Comparison of ENCODE assay signal across 8 mouse cellular contexts in genomic region chr7:73595860-73596259, GRCm38 (mm10). TPM values are rescaled to one million over a fixed set of nuclear protein-coding genes. Genes with fewer than 3 reads are reported as not detected.
DNase-seq lines count a peak whose midpoint lies in the region; ATAC-seq and TF ChIP-seq lines count a peak whose summit lies in the region.

No protein-coding gene starts in this region.

- peak overlapping the region; percentile 68 for H3K4me2 ChIP-seq in heart, embryonic 14.5 days (ENCODE audit: low read length)
- peak overlapping the region; percentile 85 for H3K4me2 ChIP-seq in liver, embryonic 14.5 days (ENCODE audit: low read depth)
- H3K4me2 ChIP-seq in stomach, postnatal 0 days (replicated peaks; ENCODE audit: low read depth), result peak overlapping the region; percentile 49

- H3K4me1 ChIP-seq in spleen, adult 2 months (ENCODE audit: control insufficient read depth, insufficient read depth, insufficient read length), result peaks cover 32% of the 10 kb centered on the region
- peaks cover 17 to 35% of the 10 kb centered on the region in 2 experiments for H3K4me1 ChIP-seq in heart, embryonic 14.5 days (ENCODE audit: control insufficient read depth in 2 of 2, insufficient read depth in 2 of 2, low read length in 2 of 2)
- peaks cover 32 to 49% of the 10 kb centered on the region in 2 experiments for H3K4me1 ChIP-seq in liver, embryonic 14.5 days (replicated peaks; ENCODE audit: control insufficient read depth in 2 of 2, insufficient read depth in 2 of 2, low read length in 1 of 2)
- H3K4me1 ChIP-seq in stomach, postnatal 0 days (replicated peaks; ENCODE audit: control insufficient read depth, insufficient read depth), result peaks cover 13% of the 10 kb centered on the region

- 30% methylated on average over 9 of the region's 9 CpGs for WGBS in spleen, adult 2 months
- WGBS in heart, embryonic 14.5 days, result 13% methylated on average over 9 of the region's 9 CpGs
- 40% methylated on average over 9 of the region's 9 CpGs for WGBS in liver, embryonic 14.5 days (ENCODE audit: insufficient replicate concordance)
- 35% methylated on average over 9 of the region's 9 CpGs for WGBS in stomach, postnatal 0 days

- peak overlapping the region; percentile 5; the same call in 1 of the 2 replicates for H3K4me3 ChIP-seq in spleen, adult 2 months (ENCODE audit: extremely low read depth, insufficient read depth, insufficient read length)
- peak overlapping the region; percentile 13 to 31; a peak in 3 of 4 replicates for H3K4me3 ChIP-seq in heart, embryonic 14.5 days (ENCODE audit: control insufficient read depth in 1 of 2, insufficient read depth in 1 of 2, low read depth in 1 of 2, low read length in 2 of 2)
- H3K4me3 ChIP-seq in liver, embryonic 14.5 days (ENCODE audit: insufficient read depth in 1 of 2, low read depth in 2 of 2, low read length in 2 of 2), result peak overlapping the region; percentile 16 to 54; a peak in 3 of 4 replicates
- no peak overlapping the region for H3K4me3 ChIP-seq in stomach, postnatal 0 days (ENCODE audit: low read depth, low read length)

- no peaks in the 10 kb centered on the region for H3K36me3 ChIP-seq in spleen, adult 2 months (ENCODE audit: control insufficient read depth, insufficient read depth, low read length)
- H3K36me3 ChIP-seq in heart, embryonic 14.5 days (ENCODE audit: control insufficient read depth, insufficient read depth, low read length), result no peaks in the 10 kb centered on the region
- no peaks in the 10 kb centered on the region for H3K36me3 ChIP-seq in liver, embryonic 14.5 days (replicated peaks; ENCODE audit: control insufficient read depth, insufficient read depth, low read depth)
- H3K36me3 ChIP-seq in stomach, postnatal 0 days (ENCODE audit: control insufficient read depth, insufficient read depth, low read length), result no peaks in the 10 kb centered on the region

- peak overlapping the region; percentile 71 for H3K9ac ChIP-seq in heart, embryonic 14.5 days (ENCODE audit: low read length)
- peak overlapping the region; percentile 64 for H3K9ac ChIP-seq in liver, embryonic 14.5 days (replicated peaks)
- no peak overlapping the region for H3K9ac ChIP-seq in stomach, postnatal 0 days (ENCODE audit: low read length)

- H3K27ac ChIP-seq in spleen, adult 2 months (ENCODE audit: insufficient read depth, low read length), result peak overlapping the region; percentile 95
- H3K27ac ChIP-seq in heart, embryonic 14.5 days (replicated peaks in 1 of 2; ENCODE audit: control insufficient read depth in 1 of 2, insufficient read depth in 1 of 2, low read depth in 2 of 2, low read length in 2 of 2), result peak overlapping the region; percentile 95 to 99
- peak overlapping the region; percentile 79 for H3K27ac ChIP-seq in liver, embryonic 14.5 days
- H3K27ac ChIP-seq in stomach, postnatal 0 days (replicated peaks), result peak overlapping the region; percentile 86

- H3K27me3 ChIP-seq in spleen, adult 2 months (ENCODE audit: control insufficient read depth, insufficient read depth, low read length), result no peaks in the 10 kb centered on the region
- no peaks in the 10 kb centered on the region for H3K27me3 ChIP-seq in heart, embryonic 14.5 days (ENCODE audit: control insufficient read depth, insufficient read depth, low read length)
- no peaks in the 10 kb centered on the region for H3K27me3 ChIP-seq in liver, embryonic 14.5 days (ENCODE audit: control insufficient read depth, insufficient read depth, low read length)
- no peaks in the 10 kb centered on the region for H3K27me3 ChIP-seq in stomach, postnatal 0 days (ENCODE audit: control insufficient read depth, insufficient read depth, low read length)

- TF ChIP-seq EP300 in liver, embryonic 14.5 days (IDR thresholded peaks at IDR 0.05; ENCODE audit: low read depth), result no peak
- no peak for TF ChIP-seq EP300 in stomach, postnatal 0 days (optimal IDR thresholded peaks at IDR 0.05)

- TF ChIP-seq POLR2A in spleen, adult 2 months (IDR thresholded peaks at IDR 0.05; ENCODE audit: low read depth, low read length), result no peak

- H3K9me3 ChIP-seq in heart, embryonic 14.5 days (ENCODE audit: control insufficient read depth, low read length), result no peaks in the 10 kb centered on the region
- no peaks in the 10 kb centered on the region for H3K9me3 ChIP-seq in liver, embryonic 14.5 days (ENCODE audit: control insufficient read depth, low read length)
- no peaks in the 10 kb centered on the region for H3K9me3 ChIP-seq in stomach, postnatal 0 days (ENCODE audit: control insufficient read depth, low read length)

- TF ChIP-seq CTCF in spleen, adult 2 months (IDR thresholded peaks at IDR 0.05; ENCODE audit: extremely low read depth, insufficient read depth, insufficient read length, insufficient replicate concordance), result no peak
- TF ChIP-seq CTCF in liver, embryonic 14.5 days (IDR thresholded peaks at IDR 0.05; ENCODE audit: low read depth), result no peak
- TF ChIP-seq CTCF in stomach, postnatal 0 days (IDR thresholded peaks at IDR 0.05; ENCODE audit: low read depth), result no peak

- DNase-seq in spleen, adult 2 months (ENCODE audit: low read depth in 1 of 2, low spot score in 2 of 2), result no peak
- DNase-seq in spleen, postnatal 36 days (ENCODE audit: low spot score in 2 of 2), result no peak
- DNase-seq in embryo, embryonic 10.5 days (ENCODE audit: low spot score), result peak; percentile 69
- DNase-seq in liver, embryonic 14.5 days (ENCODE audit: low read depth in 3 of 3, low spot score in 3 of 3), result no peak
- DNase-seq in stomach, postnatal 0 days (ENCODE audit: low spot score), result no peak
- no peak for DNase-seq in left cerebral cortex, adult 18-20 months (ENCODE audit: low spot score in 2 of 2)

- ATAC-seq in heart, embryonic 14.5 days (ENCODE audit: insufficient number of reproducible peaks, insufficient read depth, low FRiP score, low read depth), result no peak
- ATAC-seq in liver, embryonic 14.5 days (ENCODE audit: insufficient read depth), result no peak
- no peak for ATAC-seq in stomach, postnatal 0 days (ENCODE audit: low FRiP score, low TSS enrichment)
- no peak for ATAC-seq in erythroid progenitor cell, adult 5-6 weeks (replicated peaks; ENCODE audit: low FRiP score, poor library complexity, severe bottlenecking)

RNA-seq across cellular contexts. Expression of gene Chd2, which starts 54.2 kb away (rescaled TPM):
- polyA plus RNA-seq in spleen, adult 2 months (2012; rRNA removed), result 48.6 and 52.5 TPM in 2 replicates
- 46.9 and 53.0 TPM in 2 replicates for polyA plus RNA-seq in heart, embryonic 14.5 days (2014; fragmentation: Nextera tagmentation; extraction: Ambion mirVana)
- polyA plus RNA-seq in liver, embryonic 14.5 days (2012; rRNA removed), result 12.0 and 13.1 TPM in 2 replicates
- polyA plus RNA-seq in liver, embryonic 14.5 days (2014; fragmentation: Nextera tagmentation; extraction: Ambion mirVana), result 14.8 and 17.4 TPM in 2 replicates
- 15.9 and 18.0 TPM in 2 replicates for polyA plus RNA-seq in stomach, postnatal 0 days (2015; fragmentation: Nextera tagmentation; extraction: Ambion mirVana)
- total RNA-seq in left cerebral cortex, adult 18-20 months (2021), result 10 to 100 TPM; 50.2 to 57.2 TPM
- total RNA-seq in erythroid progenitor cell, adult 5-6 weeks (2015; ENCODE audit: low replicate concordance), result 63.1 and 106 TPM in 2 replicates
- 179 and 206 TPM in 2 replicates for total RNA-seq in erythroid progenitor cell, adult 5-6 weeks (2017; ENCODE audit: low replicate concordance)
